In genomic region chr15:78912040-78912439, GRCm38 (mm10) we compare ENCODE assay signal across 8 mouse cellular contexts. TPM values are rescaled to one million over a fixed set of nuclear protein-coding genes. Genes with fewer than 3 reads are reported as not detected.
DNase-seq lines count a peak whose midpoint lies in the region; ATAC-seq and TF ChIP-seq lines count a peak whose summit lies in the region.
"Had no signal": no experiment of that assay in that cellular context is flagged by ENCODE, and none has a peak within 500 bp of the region (broad histone marks: within the 10 kb centered on the region; RNA-seq: fewer than 3 reads in every experiment).

No protein-coding gene starts in this region.

- no peak for TF ChIP-seq EP300 in lung, postnatal 0 days (IDR thresholded peaks at IDR 0.05)

- peak; percentile 69 for TF ChIP-seq CTCF in lung, postnatal 0 days (IDR thresholded peaks at IDR 0.05)

- H3K4me3 ChIP-seq in limb, embryonic 11.5 days (ENCODE audit: low read depth, low read length): no peak overlapping the region
- H3K4me3 ChIP-seq in limb, embryonic 10.5 days: no peak overlapping the region
- no peak overlapping the region for H3K4me3 ChIP-seq in lung, postnatal 0 days (ENCODE audit: low read depth, low read length)
- H3K4me3 ChIP-seq: embryonic facial prominence, embryonic 13.5 days had no signal

- H3K27me3 ChIP-seq in limb, embryonic 11.5 days (ENCODE audit: control insufficient read depth, insufficient read depth, low read length): no peaks in the 10 kb centered on the region
- H3K27me3 ChIP-seq in limb, embryonic 10.5 days (ENCODE audit: low read depth, poor library complexity, severe bottlenecking): no peaks in the 10 kb centered on the region
- H3K27me3 ChIP-seq in lung, postnatal 0 days (replicated peaks; ENCODE audit: insufficient read depth, low read length): 0 out of 2 replicates have a peak, but pooled peaks cover 4% of the 10 kb centered on the region
- H3K27me3 ChIP-seq: embryonic facial prominence, embryonic 13.5 days had no signal

- H3K27ac ChIP-seq in limb, embryonic 11.5 days (replicated peaks; ENCODE audit: low read depth, low read length): no peak overlapping the region
- H3K27ac ChIP-seq in limb, embryonic 10.5 days: no peak overlapping the region
- H3K27ac ChIP-seq in lung, postnatal 0 days (ENCODE audit: low read length): no peak overlapping the region

- ATAC-seq in limb, embryonic 11.5 days (ENCODE audit: insufficient number of reproducible peaks, low FRiP score, low TSS enrichment, low read depth): no peak
- no peak for ATAC-seq in lung, postnatal 0 days

- peaks cover 20% of the 10 kb centered on the region for H3K4me1 ChIP-seq in limb, embryonic 11.5 days (ENCODE audit: control insufficient read depth, insufficient read depth, low read length)
- peaks cover 37% of the 10 kb centered on the region for H3K4me1 ChIP-seq in limb, embryonic 10.5 days
- H3K4me1 ChIP-seq in lung, postnatal 0 days (ENCODE audit: insufficient read depth, low read depth, low read length): peaks cover 10% of the 10 kb centered on the region; the same call in 1 of the 2 replicates

- DNase-seq in limb, embryonic 11.5 days (ENCODE audit: low spot score): peak; percentile 55
- DNase-seq in limb, embryonic 10.5 days (ENCODE audit: low spot score): no peak
- DNase-seq in ES-CJ7 (ENCODE audit: low read depth, low spot score): peak; percentile 66
- DNase-seq in cerebellum, adult 18-20 months: peak; percentile 60 to 73
- peak; percentile 54 for DNase-seq in lung, postnatal 0 days (ENCODE audit: low spot score)
- DNase-seq in gastrocnemius, postnatal 25 days: no peak
- no peak for DNase-seq in urinary bladder, postnatal 4 days (ENCODE audit: low spot score in 2 of 2)

- peaks cover 6% of the 10 kb centered on the region; the same call in 1 of the 2 replicates for H3K36me3 ChIP-seq in limb, embryonic 11.5 days (ENCODE audit: control insufficient read depth, insufficient read depth, low read length)
- peaks cover 65% of the 10 kb centered on the region for H3K36me3 ChIP-seq in limb, embryonic 10.5 days
- peaks cover 26% of the 10 kb centered on the region for H3K36me3 ChIP-seq in lung, postnatal 0 days (ENCODE audit: insufficient read depth, low read length)

- H3K9ac ChIP-seq in limb, embryonic 11.5 days (ENCODE audit: low read length): no peak overlapping the region
- no peak overlapping the region for H3K9ac ChIP-seq in lung, postnatal 0 days (replicated peaks; ENCODE audit: low read depth)
- H3K9ac ChIP-seq: embryonic facial prominence, embryonic 13.5 days had no signal

- WGBS in limb, embryonic 11.5 days: 46% methylated on average over 9 of the region's 9 CpGs
- 38% methylated on average over 9 of the region's 9 CpGs for WGBS in limb, embryonic 10.5 days
- WGBS in lung, postnatal 0 days: 29% methylated on average over 9 of the region's 9 CpGs

- H3K4me2 ChIP-seq in limb, embryonic 11.5 days (ENCODE audit: low read depth, severe bottlenecking): no peak overlapping the region
- H3K4me2 ChIP-seq in lung, postnatal 0 days (replicated peaks; ENCODE audit: low read depth, low read length): no peak overlapping the region
- H3K4me2 ChIP-seq: embryonic facial prominence, embryonic 13.5 days had no signal

- H3K9me3 ChIP-seq in limb, embryonic 11.5 days (ENCODE audit: control insufficient read depth, low read length): no peaks in the 10 kb centered on the region
- no peaks in the 10 kb centered on the region for H3K9me3 ChIP-seq in limb, embryonic 10.5 days (replicated peaks)
- no peaks in the 10 kb centered on the region for H3K9me3 ChIP-seq in lung, postnatal 0 days (ENCODE audit: low read length)
- H3K9me3 ChIP-seq: embryonic facial prominence, embryonic 13.5 days had no signal

RNA-seq across cellular contexts. Expression of gene Pdxp, which starts 1.7 kb away (rescaled TPM):
- polyA plus RNA-seq in limb, embryonic 11.5 days (2014; fragmentation: Nextera tagmentation; extraction: Ambion mirVana): 38.2 and 39.6 TPM in 2 replicates
- 37.1 and 40.8 TPM in 2 replicates for polyA plus RNA-seq in limb, embryonic 10.5 days (2016; fragmentation: Nextera tagmentation; extraction: Ambion mirVana)
- 1.8 and 1.9 TPM in 2 replicates for polyA plus RNA-seq in lung, postnatal 0 days (2015; fragmentation: Nextera tagmentation; extraction: Ambion mirVana)
- 1 to 10 TPM; 2.3 TPM for total RNA-seq in gastrocnemius, postnatal 25 days (2021)

RNA-seq across cellular contexts. Expression of gene Sh3bp1, which starts 12.5 kb away (rescaled TPM):
- polyA plus RNA-seq in limb, embryonic 11.5 days (2014; fragmentation: Nextera tagmentation; extraction: Ambion mirVana): 45.0 and 50.9 TPM in 2 replicates
- polyA plus RNA-seq in limb, embryonic 10.5 days (2016; fragmentation: Nextera tagmentation; extraction: Ambion mirVana): 51.1 and 51.2 TPM in 2 replicates
- polyA plus RNA-seq in lung, postnatal 0 days (2015; fragmentation: Nextera tagmentation; extraction: Ambion mirVana): 12.7 and 12.8 TPM in 2 replicates
- total RNA-seq in gastrocnemius, postnatal 25 days (2021): 1 to 10 TPM; 2.6 to 3.1 TPM

RNA-seq across cellular contexts. Expression of gene Gm49510, which starts 12.6 kb away (rescaled TPM):
- 0.92 and 1.0 TPM in 2 replicates for polyA plus RNA-seq in limb, embryonic 11.5 days (2014; fragmentation: Nextera tagmentation; extraction: Ambion mirVana)
- 0.13 and 0.51 TPM in 2 replicates for polyA plus RNA-seq in limb, embryonic 10.5 days (2016; fragmentation: Nextera tagmentation; extraction: Ambion mirVana)
- polyA plus RNA-seq in lung, postnatal 0 days (2015; fragmentation: Nextera tagmentation; extraction: Ambion mirVana): 0.10 and 0.42 TPM in 2 replicates
- total RNA-seq in gastrocnemius, postnatal 25 days (2021): under 1 TPM in 1 of 2 experiments, not detected in 1; 0.11 TPM

RNA-seq across cellular contexts. Expression of gene Lgals1, which starts 14.5 kb away (rescaled TPM):
- polyA plus RNA-seq in limb, embryonic 11.5 days (2014; fragmentation: Nextera tagmentation; extraction: Ambion mirVana): 567 and 570 TPM in 2 replicates
- 292 and 458 TPM in 2 replicates for polyA plus RNA-seq in limb, embryonic 10.5 days (2016; fragmentation: Nextera tagmentation; extraction: Ambion mirVana)
- polyA plus RNA-seq in lung, postnatal 0 days (2015; fragmentation: Nextera tagmentation; extraction: Ambion mirVana): 655 and 726 TPM in 2 replicates
- total RNA-seq in gastrocnemius, postnatal 25 days (2021): 100 to 1,000 TPM; 224 to 270 TPM

RNA-seq across cellular contexts. Expression of gene Nol12, which starts 22.7 kb away (rescaled TPM):
- 72.7 and 76.3 TPM in 2 replicates for polyA plus RNA-seq in limb, embryonic 11.5 days (2014; fragmentation: Nextera tagmentation; extraction: Ambion mirVana)
- 70.6 and 84.9 TPM in 2 replicates for polyA plus RNA-seq in limb, embryonic 10.5 days (2016; fragmentation: Nextera tagmentation; extraction: Ambion mirVana)
- 26.8 and 28.9 TPM in 2 replicates for polyA plus RNA-seq in lung, postnatal 0 days (2015; fragmentation: Nextera tagmentation; extraction: Ambion mirVana)
- total RNA-seq in gastrocnemius, postnatal 25 days (2021): 10 to 100 TPM; 22.2 to 23.1 TPM

Comparison
In these comparisons a context has a peak if more than half of its experiments do, and no peak if none do; other contexts are left out.
1. DNase-seq: peak in limb, embryonic 11.5 days (single experiment), ES-CJ7 (single experiment), cerebellum, adult 18-20 months (2 of 2) and lung, postnatal 0 days (single experiment); none in limb, embryonic 10.5 days (single experiment), gastrocnemius, postnatal 25 days (single experiment) and urinary bladder, postnatal 4 days (0 of 2).
2. RNA of gene Pdxp, which starts 1.7 kb away (polyA plus RNA-seq): 38.2 to 39.6 TPM in limb, embryonic 11.5 days and 37.1 to 40.8 TPM in limb, embryonic 10.5 days; 1.8 to 1.9 TPM in lung, postnatal 0 days; every median in the first group is over 10 times any median in the second.